Mouse (Mus musculus): Measurements from ENCODE around the gene Adgrf1.

GRCm38 (mm10) chr17:43276220-43276619 is 6.1 kb downstream of the Adgrf1 start:
- TF ChIP-seq CTCF (IDR thresholded peaks at IDR 0.05; ENCODE audit: borderline replicate concordance, control insufficient read depth, extremely low read depth, insufficient read depth, low read length, poor library complexity) (no peak), POLR2A (IDR thresholded peaks at IDR 0.05; ENCODE audit: control insufficient read depth, extremely low read depth, insufficient read depth, low read length, poor library complexity) (no peak)
